Mouse (Mus musculus) liver, embryonic 14.5 days (tissue): ENCODE data around the gene Nadk. TPM values are rescaled to one million over a fixed set of nuclear protein-coding genes. Genes with fewer than 3 reads are reported as not detected.

Source experiments
- ATAC-seq: fragments of 200-750 bp; cut with Nextera tagmentation; 2 replicates; pipeline ENCODE4 v1.8.0; 2017; ENCODE audit warnings: moderate number of reproducible peaks, mild to moderate bottlenecking, moderate library complexity; ENCODE audit not compliant: insufficient read depth
- DNase-seq, 3 experiments: peaks; one replicate each; pipeline ENCODE4 v3.0.0-alpha.2; 2012 to 2013; ENCODE audit warnings: low read depth in 3 of 3, low spot score in 3 of 3
- H3K27ac ChIP-seq: fragments of 300-500 bp; sonication (generic); 2 replicates; pipeline ENCODE4 v1.5.1; 2014; ENCODE audit warnings: moderate library complexity, mild to moderate bottlenecking, control low read depth, inconsistent platforms
- H3K27me3 ChIP-seq: fragments of 300-500 bp; sonication (generic); 2 replicates; pipeline ENCODE4 v1.6.1; 2014; ENCODE audit warnings: mild to moderate bottlenecking, low read length, moderate library complexity; ENCODE audit not compliant: control insufficient read depth, insufficient read depth
- H3K36me3 ChIP-seq: fragments of 300-500 bp; sonication (generic); replicated peaks from 2 replicates; pipeline ENCODE4 v1.6.1; 2014; ENCODE audit warnings: low read depth; ENCODE audit not compliant: control insufficient read depth, insufficient read depth
- H3K4me1 ChIP-seq, 2 experiments: fragments of 200-500 bp in 1 of 2; fragments of 300-500 bp in 1 of 2; sonication (generic) in 1 of 2; replicated peaks; 2 replicates each; pipeline ENCODE4 v1.6.1; 2012 to 2014; ENCODE audit warnings: antibody characterized with exemption in 1 of 2, inconsistent platforms in 1 of 2, low read length in 1 of 2; ENCODE audit not compliant: control insufficient read depth in 2 of 2, insufficient read depth in 2 of 2
- H3K4me2 ChIP-seq: fragments of 300-500 bp; sonication (generic); 2 replicates; pipeline ENCODE4 v1.6.1; 2014; ENCODE audit warnings: low read depth, mild to moderate bottlenecking, control low read depth, moderate library complexity
- H3K4me3 ChIP-seq, 2 experiments: fragments of 200-500 bp in 1 of 2; fragments of 300-500 bp in 1 of 2; sonication (generic) in 1 of 2; 2 replicates each; pipeline ENCODE4 v1.5.1; 2012 to 2014; ENCODE audit warnings: low read depth in 2 of 2, low read length in 2 of 2, mild to moderate bottlenecking in 2 of 2, control low read depth in 1 of 2, inconsistent platforms in 1 of 2, moderate library complexity in 1 of 2; ENCODE audit not compliant: insufficient read depth in 1 of 2
- H3K9ac ChIP-seq: fragments of 300-500 bp; sonication (generic); replicated peaks from 2 replicates; pipeline ENCODE4 v1.6.1; 2014; ENCODE audit warnings: mild to moderate bottlenecking, control low read depth, moderate library complexity
- H3K9me3 ChIP-seq: fragments of 300-500 bp; sonication (generic); 2 replicates; pipeline ENCODE4 v1.6.1; 2016; ENCODE audit warnings: low read length, mixed read lengths; ENCODE audit not compliant: control insufficient read depth
- CTCF ChIP-seq: IDR thresholded peaks from 2 replicates; pipeline ENCODE4 v1.5.1; 2016; ENCODE audit warnings: antibody characterized with exemption, low read depth, control low read depth
- EP300 ChIP-seq: IDR thresholded peaks from 2 replicates; pipeline ENCODE4 v1.6.1; 2016; ENCODE audit warnings: antibody characterized with exemption, low read depth
- WGBS: fragments of 180-500 bp; shearing (Covaris S2); extraction: QIAGEN DNeasy Blood & Tissue Kit; methylation state at CpG from one replicate; pipeline ENCODE4 v1.1.7; 2014; ENCODE audit not compliant: insufficient replicate concordance; 5-methylcytosine and 5-hydroxymethylcytosine counted together
- polyA plus RNA-seq, 2 experiments: library from polyadenylated mRNA; depleted of rRNA in 1 of 2; stranded (reverse) in 1 of 2; unstranded in 1 of 2; fragments of >200 nt; fragmentation: Nextera tagmentation in 1 of 2; extraction: Ambion mirVana in 1 of 2; gene quantifications; 2 replicates each; pipeline versions ENCODE4 v1.2.1 to v1.2.3; 2012 to 2014

The Nadk gene
- polyA plus RNA-seq, 2 experiments, result 32.2 to 40.2 TPM

DNA sequence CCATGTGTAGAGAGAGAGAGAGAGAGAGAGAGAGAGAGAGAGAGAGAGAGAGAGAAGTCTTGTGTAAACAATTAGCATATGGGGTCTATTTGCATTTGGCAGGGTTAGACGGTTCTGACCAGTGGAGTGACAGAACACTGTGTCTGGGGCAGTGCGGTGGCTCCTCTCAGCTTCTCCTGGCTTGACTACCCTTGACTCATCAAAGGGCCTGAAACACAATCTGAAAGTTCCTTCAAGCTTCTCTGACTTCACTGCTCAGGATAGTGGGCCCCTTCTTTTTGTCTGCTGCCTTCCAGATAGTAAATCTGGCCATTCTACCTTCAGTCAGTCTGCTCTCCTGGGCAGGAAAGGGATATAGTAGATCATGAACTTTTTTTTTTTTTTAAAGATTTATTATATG is 44.6 kb downstream of the Nadk start:
- Histone ChIP-seq H3K9ac (no peak overlapping the region), H3K27me3 (no peaks in the 10 kb centered on the region), H3K36me3 (peaks cover 12% of the 10 kb centered on the region), H3K4me1 (peaks cover 10 to 12% of the 10 kb centered on the region in 2 experiments), H3K4me2 (no peak overlapping the region), H3K27ac (no peak overlapping the region), H3K4me3 (no peak overlapping the region), H3K9me3 (no peaks in the 10 kb centered on the region)
- no peak for DNase-seq
- WGBS, result 79% methylated on average over 2 of the region's 2 CpGs
- ATAC-seq, result no peak
- TF ChIP-seq CTCF (no peak), EP300 (no peak)

DNA sequence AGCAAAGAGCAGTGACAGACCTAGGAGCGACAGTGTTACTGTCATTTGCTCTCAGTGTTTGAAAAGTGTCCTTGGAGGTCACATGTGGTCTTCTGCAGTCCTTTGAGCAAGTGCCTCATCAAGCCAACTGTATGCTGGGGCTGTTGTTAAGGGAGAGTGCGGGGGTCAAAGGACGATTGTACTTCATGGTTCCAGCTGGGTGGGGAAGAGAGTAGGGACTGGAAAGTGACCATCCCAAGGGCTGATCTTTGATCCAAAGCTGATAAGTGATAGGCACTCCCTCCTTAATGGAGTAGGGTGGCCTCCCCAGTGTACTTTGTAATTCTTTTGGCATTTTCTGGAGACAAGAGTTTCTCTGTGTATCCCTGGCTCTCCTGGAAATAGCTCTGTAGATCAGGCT is 49.7 kb downstream of the Nadk start:
- no peaks in the 10 kb centered on the region for H3K9me3 ChIP-seq
- H3K27me3 ChIP-seq, result no peaks in the 10 kb centered on the region
- peaks cover 41% of the 10 kb centered on the region for H3K36me3 ChIP-seq
- H3K4me1 ChIP-seq, result no peaks in the 10 kb centered on the region
- no peak for DNase-seq
- H3K4me3 ChIP-seq, result no peak overlapping the region
- TF ChIP-seq EP300 (no peak), CTCF (no peak)
- no peak overlapping the region for H3K4me2 ChIP-seq
- H3K9ac ChIP-seq, result no peak overlapping the region
- ATAC-seq, result no peak
- 75% methylated on average over 3 of the region's 3 CpGs for WGBS
- H3K27ac ChIP-seq, result no peak overlapping the region

DNA sequence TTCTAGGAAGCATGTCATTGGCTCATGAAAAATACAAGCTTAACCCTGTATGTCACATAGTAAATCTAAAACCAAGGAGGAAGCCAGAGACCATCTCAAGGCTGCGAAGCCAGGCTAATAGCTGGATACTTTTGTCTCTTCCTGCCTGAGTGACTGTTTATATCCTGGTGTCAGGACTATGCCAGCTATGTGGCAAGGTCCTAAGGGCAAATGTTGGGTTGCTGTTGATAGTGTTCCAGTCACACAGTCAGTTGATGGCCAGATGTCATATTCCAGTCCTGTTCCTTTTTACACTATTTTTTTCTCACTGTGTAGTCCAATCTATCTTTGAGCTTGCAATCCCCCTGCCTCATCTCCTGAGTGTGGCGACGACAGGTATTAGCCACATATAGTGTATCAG is 51.1 kb downstream of the Nadk start:
- no peak for ATAC-seq
- peaks cover 0 to 1% of the 10 kb centered on the region in 2 experiments; a peak in 2 of 4 replicates for H3K4me1 ChIP-seq
- no peaks in the 10 kb centered on the region for H3K27me3 ChIP-seq
- H3K4me3 ChIP-seq, result no peak overlapping the region
- no peak for TF ChIP-seq EP300
- WGBS, result 85% methylated on average over 3 of the region's 3 CpGs
- no peak for DNase-seq
- peaks cover 53% of the 10 kb centered on the region for H3K36me3 ChIP-seq
- no peaks in the 10 kb centered on the region for H3K9me3 ChIP-seq
- no peak overlapping the region for H3K27ac ChIP-seq
- H3K9ac ChIP-seq, result no peak overlapping the region
- H3K4me2 ChIP-seq, result no peak overlapping the region

DNA sequence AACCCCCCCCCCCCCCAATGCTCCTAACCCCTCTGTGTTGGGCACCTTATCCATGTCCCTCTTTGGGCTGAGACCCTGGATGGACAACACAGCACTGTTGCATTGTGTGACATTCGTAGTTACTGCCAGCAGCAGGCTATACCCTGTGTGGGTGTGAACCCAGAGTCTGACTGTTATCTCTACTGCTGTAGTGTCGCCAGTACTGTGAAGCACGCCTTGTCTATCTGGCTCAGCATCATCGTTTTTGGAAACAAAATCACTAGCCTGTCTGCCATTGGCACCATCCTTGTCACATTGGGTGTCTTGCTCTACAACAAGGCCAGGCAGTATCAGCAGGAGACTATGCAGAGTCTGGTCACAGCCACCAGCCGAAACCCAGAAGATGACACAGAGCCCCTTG is 56.1 kb downstream of the Nadk start:
- H3K9ac ChIP-seq, result no peak overlapping the region
- H3K4me1 ChIP-seq, result peaks cover 0 to 5% of the 10 kb centered on the region in 2 experiments; a peak in 2 of 4 replicates
- H3K4me3 ChIP-seq, result no peak overlapping the region
- H3K27ac ChIP-seq, result no peak overlapping the region
- DNase-seq (no peak), ATAC-seq (peak; percentile 65)
- H3K9me3 ChIP-seq, result no peaks in the 10 kb centered on the region
- 49% methylated on average over 5 of the region's 5 CpGs for WGBS
- H3K4me2 ChIP-seq, result no peak overlapping the region
- peaks cover 53% of the 10 kb centered on the region for H3K36me3 ChIP-seq
- H3K27me3 ChIP-seq, result no peaks in the 10 kb centered on the region
- TF ChIP-seq CTCF (no peak), EP300 (no peak)

DNA sequence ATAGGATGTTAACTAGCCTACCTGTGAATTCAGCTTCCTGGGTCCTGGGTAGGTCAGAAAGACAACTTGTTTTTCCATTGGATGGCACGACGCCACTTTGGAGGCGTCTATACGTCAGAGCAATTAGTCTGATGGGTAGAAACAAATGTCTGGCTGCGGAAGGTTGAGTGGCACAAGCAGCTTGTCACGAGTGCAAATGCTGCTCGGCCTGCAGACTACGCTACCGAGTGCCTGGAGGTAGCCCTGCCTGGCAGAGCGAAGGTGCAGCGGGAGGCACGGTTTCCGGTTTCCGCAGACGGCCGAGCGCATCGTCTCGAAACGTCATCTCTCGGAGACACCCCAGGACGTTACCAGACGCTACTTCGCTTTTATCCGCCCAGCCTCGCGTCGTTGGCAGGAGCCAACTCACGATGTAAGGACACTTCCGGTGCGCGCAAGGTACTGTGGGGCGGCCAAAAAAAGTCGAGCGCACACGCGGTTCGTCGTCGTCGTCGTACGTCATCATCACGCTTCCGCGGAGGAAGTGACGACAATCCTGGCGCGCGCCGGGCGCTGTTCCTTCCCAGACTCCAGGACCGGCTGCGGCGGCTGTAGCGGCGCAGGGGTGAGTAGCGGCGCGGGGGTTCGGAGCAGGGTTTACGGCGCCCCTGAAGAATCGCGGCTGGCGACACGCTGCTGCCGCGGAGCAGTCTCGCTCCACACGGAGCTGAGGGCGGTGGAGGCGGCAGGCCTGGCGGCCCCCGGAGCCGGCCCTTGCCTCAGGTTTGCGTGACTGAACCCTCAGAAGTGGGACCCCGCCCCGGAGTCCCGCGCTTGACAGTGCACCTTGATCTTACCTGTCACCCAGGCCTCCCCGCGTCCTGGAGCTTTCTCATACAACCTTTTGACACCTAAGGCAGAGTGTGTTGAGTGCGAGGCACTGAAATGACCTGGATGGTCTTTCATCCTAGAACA is 62.4 kb downstream of the Nadk start, which contains the start of gene Cdk11b:
Gene Cdk11b (plus strand): TSS at position 517 of the 954 bp plus-strand sequence.
- under 1% methylated on average over 84 of the region's 84 CpGs for WGBS

More for the DNA sequence above, 62.4 kb downstream of the Nadk start, which contains the start of gene Cdk11b:
- Histone ChIP-seq H3K4me3 (peak within 1 kb of the TSS; percentile 80 to 88), H3K4me1 (peaks cover 2 to 5% of the 10 kb centered on the region in 2 experiments), H3K27ac (peak within 1 kb of the TSS; percentile 95), H3K4me2 (peak within 1 kb of the TSS; percentile 97), H3K9me3 (no peaks in the 10 kb centered on the region), H3K27me3 (no peaks in the 10 kb centered on the region), H3K9ac (peak within 1 kb of the TSS; percentile 87), H3K36me3 (peaks cover 31% of the 10 kb centered on the region)
- TF ChIP-seq EP300 (no peak), CTCF (no peak)
- peak; percentile 100 for ATAC-seq
- peak; percentile 98 for DNase-seq
